Mouse (Mus musculus) testis, adult 2 months (tissue): ENCODE measurements at regions not wholly inside any gene's neighbourhood (a gene's known extent, or its start where the extent isn't known, plus 50 kb on each side); places are given as distances from the start of the nearest gene placed in this dataset.

Experiments used
- H3K27ac ChIP-seq: fragments of 200-500 bp; 2 replicates; pipeline ENCODE4 v1.5.1; 2012; ENCODE audit warnings: low read depth, low read length; ENCODE audit not compliant: control insufficient read depth, insufficient read depth
- H3K27me3 ChIP-seq: fragments of 200-500 bp; 2 replicates; pipeline ENCODE4 v1.6.1; 2012; ENCODE audit warnings: mild to moderate bottlenecking, low read length, moderate library complexity; ENCODE audit not compliant: control insufficient read depth, insufficient read depth
- H3K36me3 ChIP-seq: fragments of 200-500 bp; 2 replicates; pipeline ENCODE4 v1.6.1; 2012; ENCODE audit warnings: mild to moderate bottlenecking, low read length; ENCODE audit not compliant: control insufficient read depth, insufficient read depth
- H3K4me1 ChIP-seq: fragments of 200-500 bp; 2 replicates; pipeline ENCODE4 v1.6.1; 2012; ENCODE audit warnings: low read length; ENCODE audit not compliant: control insufficient read depth, insufficient read depth
- H3K4me3 ChIP-seq: fragments of 200-500 bp; 2 replicates; pipeline ENCODE4 v1.5.1; 2012; ENCODE audit warnings: low read depth, mild to moderate bottlenecking, low read length, moderate library complexity, mixed read lengths; ENCODE audit not compliant: control insufficient read depth
- CTCF ChIP-seq: fragments of 200-500 bp; IDR thresholded peaks from 2 replicates; pipeline ENCODE4 v1.5.1; 2012; ENCODE audit warnings: low read depth, mild to moderate bottlenecking, inconsistent platforms, low read length, moderate library complexity; ENCODE audit not compliant: control insufficient read depth, insufficient read depth, insufficient replicate concordance
- POLR2A ChIP-seq: fragments of 200-500 bp; IDR thresholded peaks from 2 replicates; pipeline ENCODE4 v1.6.1; 2012; ENCODE audit warnings: low read depth, mild to moderate bottlenecking, inconsistent platforms, low read length, moderate library complexity; ENCODE audit not compliant: control insufficient read depth

DNA sequence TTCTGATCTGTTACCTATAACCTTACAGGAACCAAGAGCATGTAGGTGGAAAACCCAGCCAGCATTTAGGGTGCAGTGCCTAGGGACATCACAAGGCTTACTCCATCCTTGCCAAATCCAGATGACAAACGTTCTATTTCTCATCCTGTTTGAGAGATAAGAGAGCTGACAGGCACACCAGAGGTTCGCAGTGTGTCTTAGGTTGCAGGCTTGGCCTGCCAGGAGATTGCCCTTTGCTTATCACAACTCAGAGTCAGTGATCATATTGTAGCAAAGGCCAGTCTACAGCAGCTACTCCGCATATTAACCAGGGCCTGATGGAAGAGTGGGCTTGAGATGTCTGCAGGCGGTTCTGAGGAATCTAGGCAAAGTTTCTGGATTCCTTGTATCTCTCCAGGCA, 668.0 kb downstream of the Bcl11a start:
- Histone ChIP-seq H3K36me3 (no peaks in the 10 kb centered on the region), H3K27ac (no peak overlapping the region), H3K4me3 (no peak overlapping the region), H3K27me3 (no peaks in the 10 kb centered on the region), H3K4me1 (no peaks in the 10 kb centered on the region)
- TF ChIP-seq CTCF (no peak), POLR2A (no peak)

DNA sequence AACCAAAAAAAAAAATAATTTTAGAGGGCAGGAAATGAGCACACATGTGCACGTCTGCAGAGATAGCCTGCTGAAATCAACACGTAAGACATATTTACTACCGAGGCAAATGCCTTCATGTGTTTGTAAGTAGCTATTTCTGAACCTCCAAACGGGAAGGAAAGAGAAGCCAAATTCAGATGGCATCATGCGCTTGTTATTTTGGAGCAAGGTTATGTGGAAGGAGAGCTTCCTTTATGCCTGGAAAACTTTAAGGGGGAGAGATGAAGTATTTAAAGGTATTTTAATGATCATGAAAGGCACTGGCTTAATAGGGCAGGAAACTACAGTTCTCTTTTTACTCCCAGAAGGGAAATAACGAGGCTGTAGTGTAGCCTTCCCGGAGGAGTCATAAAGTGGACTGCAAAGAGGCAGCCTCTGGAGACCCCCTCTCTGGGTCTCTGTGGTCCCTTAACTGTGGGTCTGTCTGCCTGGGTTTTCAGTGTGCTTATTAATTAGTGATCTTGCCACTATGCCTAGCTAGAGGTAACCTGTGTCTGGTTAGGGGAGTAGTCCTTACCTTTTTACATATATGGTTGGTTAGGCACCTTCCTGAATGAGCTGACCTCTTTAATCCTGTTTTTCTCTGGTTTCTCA, 672.4 kb downstream of the Bcl11a start:
- Histone ChIP-seq H3K36me3 (no peaks in the 10 kb centered on the region), H3K27me3 (no peaks in the 10 kb centered on the region), H3K27ac (no peak overlapping the region), H3K4me3 (no peak overlapping the region), H3K4me1 (no peaks in the 10 kb centered on the region)
- TF ChIP-seq POLR2A (no peak), CTCF (no peak)

DNA sequence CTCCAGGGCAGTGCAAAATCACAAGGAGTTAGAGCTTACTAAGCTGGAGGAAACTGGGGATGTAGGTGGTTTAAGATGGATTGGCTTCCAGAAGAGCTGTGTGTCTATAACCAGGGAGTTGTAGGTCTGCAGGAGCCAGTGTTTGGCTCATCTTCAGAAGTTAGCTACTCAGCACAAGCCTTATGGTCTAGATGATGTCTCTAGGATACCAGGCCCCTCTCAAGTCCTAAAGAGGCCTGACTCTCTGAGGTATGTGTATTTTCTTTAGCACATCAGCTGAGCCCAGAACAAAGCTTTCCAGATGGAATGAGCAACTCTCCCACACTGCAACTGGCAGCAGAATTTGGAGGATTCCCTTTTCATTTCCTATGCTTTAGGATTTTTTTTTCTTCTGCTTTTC, 680.3 kb downstream of the Bcl11a start:
- Histone ChIP-seq H3K4me3 (no peak overlapping the region), H3K27ac (no peak overlapping the region), H3K27me3 (no peaks in the 10 kb centered on the region), H3K36me3 (no peaks in the 10 kb centered on the region), H3K4me1 (no peaks in the 10 kb centered on the region)
- TF ChIP-seq CTCF: no peak
- no peak for TF ChIP-seq POLR2A

DNA sequence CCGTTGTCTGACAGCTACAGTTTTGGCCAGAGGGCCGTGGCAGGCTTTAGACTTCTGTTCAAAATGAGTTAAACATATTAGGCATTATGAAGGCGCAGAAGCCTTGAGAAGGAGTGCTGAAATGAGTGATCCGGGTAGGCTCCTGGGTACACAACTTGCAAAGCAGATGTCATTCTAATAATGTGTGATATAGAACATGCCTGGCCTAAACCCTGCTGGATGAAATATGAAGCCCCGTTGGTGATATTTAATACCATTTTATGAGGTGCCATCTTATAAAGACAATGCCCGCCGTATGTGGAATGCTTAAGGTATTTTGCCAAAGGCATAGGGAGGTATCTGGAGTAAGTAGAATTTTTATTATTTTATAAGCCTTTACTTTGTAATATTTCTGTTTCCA, 705.6 kb downstream of the Bcl11a start:
- no peak for TF ChIP-seq CTCF
- H3K27ac ChIP-seq: no peak overlapping the region
- no peaks in the 10 kb centered on the region for H3K4me1 ChIP-seq
- H3K36me3 ChIP-seq: no peaks in the 10 kb centered on the region
- no peak overlapping the region for H3K4me3 ChIP-seq
- H3K27me3 ChIP-seq: no peaks in the 10 kb centered on the region

DNA sequence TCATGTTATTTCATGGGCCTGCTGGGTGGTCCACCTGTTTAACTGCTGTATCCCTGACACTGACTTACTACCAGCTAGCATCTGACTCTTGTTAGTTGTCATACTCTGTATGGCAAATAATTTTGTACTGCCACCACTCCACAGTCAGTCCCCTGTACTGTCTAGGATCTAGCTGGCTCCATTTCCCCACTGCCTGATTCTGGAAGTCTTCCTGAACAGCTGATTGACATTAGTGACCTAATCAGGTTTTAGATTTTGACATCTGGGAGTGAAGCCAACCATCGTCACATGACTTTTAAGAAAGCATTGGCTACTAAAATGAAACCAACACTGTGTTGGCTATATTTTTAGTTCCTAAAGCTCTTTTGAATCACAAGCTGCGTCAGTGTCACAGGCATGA, 711.3 kb downstream of the Bcl11a start:
- TF ChIP-seq CTCF (no peak), POLR2A (no peak)
- Histone ChIP-seq H3K4me3 (no peak overlapping the region), H3K27ac (no peak overlapping the region), H3K4me1 (no peaks in the 10 kb centered on the region), H3K27me3 (no peaks in the 10 kb centered on the region), H3K36me3 (no peaks in the 10 kb centered on the region)

DNA sequence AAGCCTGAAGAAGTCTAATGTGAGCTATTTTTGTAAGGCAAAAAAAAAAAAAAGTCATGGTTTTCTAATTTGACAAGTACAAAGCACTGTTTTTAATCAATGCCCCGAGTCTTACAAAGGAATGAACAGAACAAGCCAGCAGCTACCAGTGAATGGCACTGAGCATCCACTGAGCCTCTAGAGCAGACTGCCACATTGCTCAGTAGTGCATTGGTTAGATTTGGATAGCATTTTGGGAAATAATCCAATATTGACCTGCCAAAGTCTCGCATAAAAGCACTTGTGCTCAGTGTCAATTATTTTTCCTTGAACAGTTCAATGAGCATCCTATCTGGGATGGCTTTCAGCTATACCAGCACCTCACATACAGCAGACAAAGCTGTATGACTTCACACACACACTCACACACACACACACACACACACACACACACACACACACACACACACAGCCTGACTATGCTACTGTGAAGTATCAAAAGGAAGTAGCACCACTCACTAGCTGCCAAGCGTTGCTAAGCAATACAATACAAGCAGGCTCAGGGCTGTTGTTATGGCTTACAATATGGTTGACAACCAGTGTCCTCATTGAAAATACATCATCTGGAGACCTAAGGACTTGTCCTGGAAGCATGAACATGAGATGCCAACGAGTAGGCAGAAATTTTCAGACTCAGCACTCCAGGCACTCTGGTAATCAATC, 717.8 kb downstream of the Bcl11a start:
- TF ChIP-seq POLR2A: no peak
- no peak for TF ChIP-seq CTCF
- Histone ChIP-seq H3K27me3 (no peaks in the 10 kb centered on the region), H3K27ac (no peak overlapping the region), H3K4me1 (no peaks in the 10 kb centered on the region), H3K4me3 (no peak overlapping the region; the same call in 1 of the 2 replicates), H3K36me3 (no peaks in the 10 kb centered on the region)

DNA sequence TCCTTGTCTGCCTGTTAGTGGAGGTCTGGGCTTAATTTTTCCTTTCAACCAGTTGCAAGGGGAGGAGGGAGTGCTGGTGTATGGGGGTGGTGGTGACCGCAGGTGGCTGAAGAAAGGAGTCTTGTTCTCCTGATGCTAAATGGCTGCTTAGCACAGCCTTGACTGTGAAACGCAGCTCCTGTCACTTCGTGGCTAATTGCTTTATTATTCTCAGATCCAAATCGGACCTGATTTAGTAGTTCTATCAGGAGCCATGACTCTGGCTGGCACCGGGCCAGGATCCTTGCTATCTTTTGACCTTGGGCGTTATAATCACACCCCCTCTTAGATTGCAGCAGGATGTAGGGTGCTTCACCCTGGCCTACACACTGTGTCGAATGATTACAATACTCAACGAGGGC, 726.8 kb downstream of the Bcl11a start:
- Histone ChIP-seq H3K27ac (no peak overlapping the region), H3K4me3 (no peak overlapping the region), H3K4me1 (no peaks in the 10 kb centered on the region), H3K36me3 (no peaks in the 10 kb centered on the region), H3K27me3 (no peaks in the 10 kb centered on the region)
- TF ChIP-seq CTCF (no peak), POLR2A (no peak)
